Mouse (Mus musculus) embryonic facial prominence, embryonic 15.5 days (tissue): ENCODE measurements around the gene Ttll12. TPM values are rescaled to one million over a fixed set of nuclear protein-coding genes. Genes with fewer than 3 reads are reported as not detected.
A peak's percentile ranks its signal among the peaks of the same experiment; 100 is the strongest.

Experiments used
- ATAC-seq: fragments of 200-750 bp; cut with Nextera tagmentation; 2 replicates; pipeline ENCODE4 v1.8.0; 2017; ENCODE audit warnings: low read depth, moderate TSS enrichment; ENCODE audit not compliant: insufficient number of reproducible peaks, low FRiP score, low TSS enrichment
- H3K27ac ChIP-seq: fragments of 300-500 bp; sonication (generic); replicated peaks from 2 replicates; pipeline ENCODE4 v1.5.1; 2015; ENCODE audit warnings: mild to moderate bottlenecking, inconsistent platforms
- H3K27me3 ChIP-seq: fragments of 300-500 bp; sonication (generic); 2 replicates; pipeline ENCODE4 v1.6.1; 2015; ENCODE audit warnings: inconsistent platforms
- H3K36me3 ChIP-seq: fragments of 300-500 bp; sonication (generic); 2 replicates; pipeline ENCODE4 v1.6.1; 2015; ENCODE audit warnings: mild to moderate bottlenecking, inconsistent platforms
- H3K4me1 ChIP-seq: fragments of 300-500 bp; sonication (generic); 2 replicates; pipeline ENCODE4 v1.6.1; 2015; ENCODE audit warnings: inconsistent platforms
- H3K4me2 ChIP-seq: fragments of 300-500 bp; sonication (generic); replicated peaks from 2 replicates; pipeline ENCODE4 v1.6.1; 2015; ENCODE audit warnings: mild to moderate bottlenecking, inconsistent platforms
- H3K4me3 ChIP-seq: fragments of 300-500 bp; sonication (generic); replicated peaks from 2 replicates; pipeline ENCODE4 v1.5.1; 2015; ENCODE audit warnings: mild to moderate bottlenecking, inconsistent platforms
- H3K9ac ChIP-seq: fragments of 300-500 bp; sonication (generic); 2 replicates; pipeline ENCODE4 v1.6.1; 2015; ENCODE audit warnings: inconsistent platforms
- H3K9me3 ChIP-seq: fragments of 300-500 bp; sonication (generic); replicated peaks from 2 replicates; pipeline ENCODE4 v1.6.1; 2016; ENCODE audit warnings: inconsistent platforms
- WGBS: fragments of 180-500 bp; shearing (Covaris S2); methylation state at CpG from one replicate; pipeline ENCODE4 v1.1.7; 2015; 5-methylcytosine and 5-hydroxymethylcytosine counted together
- polyA plus RNA-seq: library from polyadenylated mRNA; unstranded; fragments of >200 nt; fragmentation: Nextera tagmentation; extraction: Ambion mirVana; gene quantifications from 2 replicates; pipeline ENCODE4 v1.2.1, GENCODE M21; 2015

Ttll12 gene
- polyA plus RNA-seq, 1 experiment from 2014 or later, result 33.5 TPM

DNA sequence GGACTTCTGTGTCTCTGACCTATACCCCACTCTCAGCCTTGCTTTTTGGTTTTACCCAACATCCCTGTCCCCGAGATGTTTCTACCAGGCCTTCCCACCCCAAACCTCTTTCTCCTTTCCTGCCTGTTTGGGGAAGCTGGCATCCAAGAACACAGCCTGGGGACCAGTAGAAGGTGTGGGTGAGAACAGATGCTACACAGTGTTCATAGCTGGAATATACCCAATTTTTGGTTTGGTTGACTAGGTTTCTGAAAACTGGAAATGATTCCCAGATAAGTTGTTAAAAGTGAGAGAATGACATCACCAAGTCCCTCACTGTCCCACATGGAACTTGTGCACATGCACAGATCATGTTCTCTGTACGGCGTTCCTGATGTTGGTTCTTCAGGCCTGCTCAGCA lies 20.3 kb upstream of the Ttll12 start:
- 82% methylated on average over 3 of the region's 3 CpGs for WGBS
- Histone ChIP-seq H3K9ac (no peak overlapping the region), H3K27me3 (no peaks in the 10 kb centered on the region), H3K4me1 (no peaks in the 10 kb centered on the region), H3K4me3 (no peak overlapping the region), H3K36me3 (no peaks in the 10 kb centered on the region), H3K9me3 (no peaks in the 10 kb centered on the region), H3K27ac (no peak overlapping the region), H3K4me2 (no peak overlapping the region)
- ATAC-seq, result no peak

DNA sequence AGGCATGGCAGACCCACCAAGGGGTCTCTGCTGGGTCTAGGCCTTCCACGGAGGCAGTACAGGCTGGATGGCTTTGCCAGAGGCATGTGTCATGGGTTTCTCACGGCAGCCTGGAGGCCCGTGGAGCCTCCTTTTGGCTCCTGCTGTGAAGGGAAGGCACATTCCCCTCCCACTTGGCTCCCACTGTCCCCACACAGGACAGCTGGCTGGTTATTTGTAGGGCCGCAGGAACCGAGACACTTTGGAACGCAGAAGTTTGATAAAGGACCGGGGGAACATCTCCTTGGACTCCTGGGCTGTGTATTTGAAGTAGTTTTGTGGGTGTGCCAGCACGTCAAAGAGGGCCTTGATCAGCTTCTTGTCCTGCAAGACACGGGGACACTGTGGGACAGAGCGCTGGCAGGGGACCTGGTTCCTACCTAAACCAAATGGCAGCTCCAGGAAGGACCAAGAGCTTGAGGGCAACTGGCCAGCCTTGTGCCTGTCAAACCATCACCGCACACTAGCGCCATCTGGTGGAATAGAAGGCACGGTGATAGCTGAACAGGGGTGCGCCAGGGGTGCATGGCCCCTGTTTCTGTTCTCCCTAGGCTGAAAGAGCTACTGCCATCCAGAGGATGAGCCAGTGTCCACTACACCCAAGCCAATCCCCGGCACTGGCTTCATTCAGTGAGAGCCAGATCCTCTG lies 12.3 kb upstream of the Ttll12 start:
- Histone ChIP-seq H3K4me1 (no peaks in the 10 kb centered on the region), H3K36me3 (no peaks in the 10 kb centered on the region), H3K27me3 (no peaks in the 10 kb centered on the region), H3K27ac (no peak overlapping the region), H3K9me3 (no peaks in the 10 kb centered on the region), H3K4me3 (no peak overlapping the region), H3K4me2 (no peak overlapping the region), H3K9ac (no peak overlapping the region)
- 48% methylated on average over 15 of the region's 15 CpGs for WGBS
- ATAC-seq, result no peak

DNA sequence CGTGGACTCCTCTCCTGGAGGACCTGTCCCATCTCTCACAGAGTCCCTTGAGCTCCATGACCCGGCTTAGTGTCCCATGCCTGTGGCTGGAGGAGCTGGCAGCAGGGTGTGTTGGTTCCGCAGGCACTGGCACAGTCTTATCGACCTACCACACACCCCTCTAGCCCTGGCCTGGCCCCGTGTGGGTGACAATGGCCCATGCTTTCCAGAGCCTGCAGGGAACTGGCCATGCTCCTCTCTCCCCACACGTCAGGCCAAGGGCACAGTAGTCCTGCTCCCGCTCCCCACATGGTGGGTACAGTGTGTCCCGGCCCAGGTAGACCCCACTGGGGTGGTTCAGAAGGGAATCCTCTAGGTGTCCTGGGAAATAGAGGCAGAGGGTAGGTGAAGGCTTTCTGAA lies 11.7 kb upstream of the Ttll12 start:
- H3K4me2 ChIP-seq, result no peak overlapping the region
- 89% methylated on average over 8 of the region's 8 CpGs for WGBS

DNA sequence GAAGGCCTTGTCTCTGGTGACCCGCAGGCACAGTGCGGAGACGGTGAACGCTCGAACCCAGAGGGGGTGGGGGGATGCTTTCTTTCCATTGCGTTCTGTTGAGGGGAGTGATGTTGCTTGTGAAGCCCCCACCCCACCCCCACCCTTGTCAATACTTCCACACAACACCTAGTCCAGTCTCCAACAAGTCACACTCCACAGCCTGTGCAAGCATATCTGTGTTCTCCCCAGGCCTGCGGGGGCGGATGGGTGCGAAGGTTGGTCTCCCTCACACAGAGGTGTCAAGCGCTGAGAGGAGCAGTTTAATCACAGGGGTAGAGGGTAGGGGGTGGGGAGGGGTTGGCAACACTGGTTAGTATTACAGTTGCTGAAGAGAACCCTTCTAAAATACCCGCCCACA lies 11.3 kb upstream of the Ttll12 start:
- ATAC-seq, result no peak
- no peaks in the 10 kb centered on the region for H3K27me3 ChIP-seq
- no peaks in the 10 kb centered on the region for H3K9me3 ChIP-seq
- no peak overlapping the region for H3K9ac ChIP-seq
- no peaks in the 10 kb centered on the region for H3K4me1 ChIP-seq
- 86% methylated on average over 11 of the region's 11 CpGs for WGBS
- H3K4me2 ChIP-seq, result no peak overlapping the region
- H3K36me3 ChIP-seq, result no peaks in the 10 kb centered on the region
- no peak overlapping the region for H3K27ac ChIP-seq
- H3K4me3 ChIP-seq, result no peak overlapping the region

More for the DNA sequence above, 11.7 kb upstream of the Ttll12 start:
- H3K4me3 ChIP-seq, result no peak overlapping the region
- no peak overlapping the region for H3K27ac ChIP-seq
- no peak overlapping the region for H3K9ac ChIP-seq
- no peaks in the 10 kb centered on the region for H3K9me3 ChIP-seq
- no peak for ATAC-seq
- no peaks in the 10 kb centered on the region for H3K36me3 ChIP-seq
- H3K27me3 ChIP-seq, result no peaks in the 10 kb centered on the region
- H3K4me1 ChIP-seq, result no peaks in the 10 kb centered on the region

DNA sequence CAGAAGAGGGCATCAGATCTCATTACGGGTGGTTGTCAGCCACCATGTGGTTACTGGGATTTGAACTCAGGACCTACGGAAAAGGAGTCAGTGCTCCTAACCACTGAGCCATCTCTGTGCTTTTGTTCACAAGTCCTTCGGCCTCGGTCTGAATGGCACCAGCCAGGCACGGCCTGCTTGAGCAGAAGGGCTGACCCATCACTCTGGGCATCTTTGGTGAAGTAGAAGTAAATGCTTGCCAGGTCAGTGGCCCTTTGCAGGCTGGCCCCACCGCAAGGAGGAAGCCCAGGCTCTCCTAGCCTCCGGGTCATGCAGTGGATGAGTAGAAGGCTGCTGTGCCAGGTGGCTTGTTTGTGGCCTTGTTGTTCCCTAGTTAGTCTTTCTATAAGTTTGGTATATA lies 8.5 kb upstream of the Ttll12 start:
- no peak for ATAC-seq
- WGBS, result 95% methylated on average over 7 of the region's 7 CpGs
- H3K27me3 ChIP-seq, result no peaks in the 10 kb centered on the region
- H3K9me3 ChIP-seq, result no peaks in the 10 kb centered on the region
- H3K9ac ChIP-seq, result no peak overlapping the region
- H3K4me1 ChIP-seq, result no peaks in the 10 kb centered on the region
- H3K4me2 ChIP-seq, result no peak overlapping the region
- H3K4me3 ChIP-seq, result no peak overlapping the region
- H3K27ac ChIP-seq, result no peak overlapping the region
- no peaks in the 10 kb centered on the region for H3K36me3 ChIP-seq

DNA sequence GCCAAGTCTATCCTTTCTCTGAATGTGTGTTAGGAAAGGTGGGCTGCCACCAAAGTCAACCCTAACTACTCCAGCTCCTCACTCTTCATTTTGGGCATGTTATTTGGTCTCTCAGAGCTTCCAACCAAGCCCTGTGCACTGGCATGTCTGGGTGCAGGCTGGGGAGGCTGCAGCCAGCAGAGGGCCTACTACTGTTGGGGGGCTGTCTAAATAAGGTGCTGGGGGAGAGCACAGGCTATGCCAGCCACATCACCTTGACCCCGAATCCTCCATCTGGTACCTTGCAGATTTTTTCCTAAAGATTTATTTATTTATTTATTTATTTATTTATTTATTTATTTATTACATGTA lies 8.1 kb upstream of the Ttll12 start:
- Histone ChIP-seq H3K4me3 (no peak overlapping the region), H3K27me3 (no peaks in the 10 kb centered on the region), H3K4me1 (no peaks in the 10 kb centered on the region), H3K27ac (no peak overlapping the region), H3K9me3 (no peaks in the 10 kb centered on the region), H3K9ac (no peak overlapping the region), H3K4me2 (no peak overlapping the region), H3K36me3 (no peaks in the 10 kb centered on the region)
- no peak for ATAC-seq
- 85% methylated on average over 1 of the region's 1 CpGs for WGBS

DNA sequence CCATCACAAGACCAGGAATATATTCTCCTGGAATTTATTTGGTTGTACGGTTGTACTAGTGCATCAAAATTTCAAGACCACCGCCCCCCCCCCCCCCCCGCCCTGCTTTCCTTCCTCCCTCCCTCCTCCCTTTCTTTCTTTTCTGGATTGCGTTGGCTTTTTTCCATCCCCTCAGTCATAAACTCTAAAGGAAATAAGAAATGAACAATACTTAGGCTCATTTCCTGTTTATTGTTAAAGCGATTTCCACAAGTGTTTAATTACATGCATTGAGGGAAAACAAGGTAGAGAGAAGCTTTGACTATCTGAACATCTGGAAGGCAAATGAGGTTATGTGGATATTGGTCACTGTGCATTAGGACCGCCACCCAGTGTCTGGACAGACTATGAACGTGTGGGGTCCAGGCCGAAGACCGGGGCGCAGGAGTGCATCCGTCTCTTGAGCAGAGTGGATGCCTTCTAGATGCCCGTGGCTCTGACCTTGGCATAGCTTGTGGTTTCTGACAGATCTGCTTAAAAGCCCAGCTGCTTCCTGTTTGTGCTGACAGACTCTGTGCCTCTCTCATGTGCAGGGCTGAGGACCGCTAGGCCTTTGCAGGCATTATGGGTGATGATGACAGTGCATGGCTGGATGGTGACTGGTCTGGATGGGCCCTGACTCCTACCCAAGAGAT lies 7.6 kb upstream of the Ttll12 start:
- H3K27ac ChIP-seq, result no peak overlapping the region
- ATAC-seq, result no peak
- H3K9ac ChIP-seq, result no peak overlapping the region
- no peaks in the 10 kb centered on the region for H3K4me1 ChIP-seq
- H3K4me3 ChIP-seq, result no peak overlapping the region
- no peak overlapping the region for H3K4me2 ChIP-seq
- no peaks in the 10 kb centered on the region for H3K27me3 ChIP-seq
- no peaks in the 10 kb centered on the region for H3K9me3 ChIP-seq
- 52% methylated on average over 13 of the region's 13 CpGs for WGBS
- no peaks in the 10 kb centered on the region for H3K36me3 ChIP-seq

DNA sequence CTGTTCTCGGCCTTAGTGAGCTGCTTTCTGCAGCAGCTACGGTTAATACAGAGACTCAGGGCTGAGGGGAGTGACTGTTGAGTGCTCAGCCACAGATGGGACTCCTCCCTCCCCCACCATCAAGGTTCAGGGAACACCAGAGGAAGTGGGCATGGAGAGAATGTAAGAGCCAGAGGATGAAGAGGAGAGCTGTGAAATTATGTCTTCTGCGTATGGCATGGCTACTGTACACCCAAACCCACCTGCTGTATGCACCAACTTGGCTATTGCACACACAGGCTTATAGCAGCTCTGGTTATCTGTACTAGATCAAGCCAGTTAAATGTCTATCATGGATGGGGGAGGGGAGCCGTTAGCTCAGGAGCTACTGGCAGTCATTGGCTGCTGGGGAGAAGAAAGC lies 6.2 kb upstream of the Ttll12 start:
- Histone ChIP-seq H3K36me3 (no peaks in the 10 kb centered on the region), H3K4me2 (no peak overlapping the region), H3K4me3 (no peak overlapping the region), H3K27ac (no peak overlapping the region), H3K9ac (no peak overlapping the region), H3K27me3 (no peaks in the 10 kb centered on the region), H3K4me1 (no peaks in the 10 kb centered on the region), H3K9me3 (no peaks in the 10 kb centered on the region)
- no peak for ATAC-seq
- WGBS, result 72% methylated on average over 4 of the region's 4 CpGs

GRCm38 (mm10) chr15:83596833-83597232 lies 1.9 kb upstream of the Ttll12 start:
- peaks cover 16% of the 10 kb centered on the region for H3K4me1 ChIP-seq
- H3K4me3 ChIP-seq, result no peak overlapping the region
- WGBS, result 93% methylated on average over 4 of the region's 4 CpGs
- H3K27ac ChIP-seq, result no peak overlapping the region
- no peaks in the 10 kb centered on the region for H3K27me3 ChIP-seq
- H3K9ac ChIP-seq, result no peak overlapping the region
- no peaks in the 10 kb centered on the region for H3K9me3 ChIP-seq
- H3K4me2 ChIP-seq, result no peak overlapping the region
- no peak for ATAC-seq
- no peaks in the 10 kb centered on the region for H3K36me3 ChIP-seq

GRCm38 (mm10) chr15:83595364-83595711 lies 381 bp upstream of the Ttll12 start:
- Histone ChIP-seq H3K9me3 (no peaks in the 10 kb centered on the region), H3K9ac (peak overlapping the region; percentile 49; the same call in 1 of the 2 replicates), H3K27me3 (no peaks in the 10 kb centered on the region), H3K27ac (0 out of 2 replicates have a peak overlapping the region, but pooled peaks have one; percentile 23), H3K36me3 (0 out of 2 replicates have a peak, but pooled peaks cover 2% of the 10 kb centered on the region), H3K4me1 (peaks cover 16% of the 10 kb centered on the region), H3K4me3 (peak overlapping the region; percentile 86), H3K4me2 (peak overlapping the region; percentile 60)
- 38% methylated on average over 7 of the region's 7 CpGs for WGBS
- ATAC-seq, result no peak

- 0 out of 2 replicates have a peak, but pooled peaks cover 2% of the 10 kb centered on the region for H3K36me3 ChIP-seq
- 8% methylated on average over 19 of the region's 19 CpGs for WGBS
- ATAC-seq, result peak; percentile 39
- no peaks in the 10 kb centered on the region for H3K27me3 ChIP-seq
- H3K4me1 ChIP-seq, result peaks cover 16% of the 10 kb centered on the region
- H3K9ac ChIP-seq, result peak overlapping the region; percentile 85
- peak overlapping the region; percentile 60 for H3K4me2 ChIP-seq
- H3K27ac ChIP-seq, result no peak overlapping the region; the same call in 1 of the 2 replicates
- H3K9me3 ChIP-seq, result no peaks in the 10 kb centered on the region
- peak overlapping the region; percentile 86 for H3K4me3 ChIP-seq
Measured at GRCm38 (mm10) chr15:83593702-83594512, 1.1 kb downstream of the Ttll12 start.
